Mouse (Mus musculus) NIH3T3 (cell line): ENCODE results near the gene Frem1.

Experiments used
- DNase-seq: peaks from one replicate; pipeline ENCODE4 v3.0.0-alpha.2; 2012; ENCODE audit warnings: low read depth

Gene Frem1

GRCm38 (mm10) chr4:82930079-82930478, 122.1 kb downstream of the Frem1 start:
- no peak for DNase-seq

DNA sequence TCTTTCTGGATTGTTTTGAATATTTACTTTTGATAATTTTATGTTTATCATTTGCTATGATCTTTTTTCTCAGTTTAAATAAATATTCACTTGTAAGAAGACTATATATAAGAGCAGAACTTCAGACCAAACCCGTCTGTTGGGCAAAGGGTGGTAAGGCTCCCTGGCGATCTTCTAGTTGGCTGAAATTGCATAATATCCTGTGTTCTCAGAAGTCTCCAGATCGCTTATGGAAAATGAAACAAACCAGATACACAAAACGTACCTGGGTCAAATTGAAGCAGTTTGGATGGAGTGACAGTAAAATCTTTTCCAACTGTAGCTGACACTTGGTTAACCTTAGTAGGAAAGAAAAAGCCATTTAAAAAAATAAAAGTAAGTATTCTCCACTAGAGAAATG, 130.2 kb downstream of the Frem1 start:
- DNase-seq = no peak

DNA sequence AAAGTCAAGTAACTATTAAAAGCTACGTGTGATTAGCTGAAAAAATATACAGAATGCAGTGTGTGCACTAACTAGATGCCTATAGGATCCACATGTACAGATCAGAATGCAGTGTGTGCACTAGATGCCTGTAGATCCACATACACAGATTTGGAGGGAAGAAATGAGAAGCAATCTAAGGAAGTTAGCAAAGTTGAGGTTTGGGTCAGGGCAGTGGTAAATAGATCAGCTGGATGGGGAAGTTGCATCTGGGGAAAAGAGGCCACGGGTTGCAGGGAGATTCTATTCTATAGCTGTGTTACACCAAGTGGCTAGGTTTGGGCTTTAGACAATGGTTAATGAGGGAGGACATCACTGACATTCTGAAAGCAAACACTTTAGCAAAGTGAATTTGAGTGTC, 133.5 kb downstream of the Frem1 start:
- DNase-seq = no peak

DNA sequence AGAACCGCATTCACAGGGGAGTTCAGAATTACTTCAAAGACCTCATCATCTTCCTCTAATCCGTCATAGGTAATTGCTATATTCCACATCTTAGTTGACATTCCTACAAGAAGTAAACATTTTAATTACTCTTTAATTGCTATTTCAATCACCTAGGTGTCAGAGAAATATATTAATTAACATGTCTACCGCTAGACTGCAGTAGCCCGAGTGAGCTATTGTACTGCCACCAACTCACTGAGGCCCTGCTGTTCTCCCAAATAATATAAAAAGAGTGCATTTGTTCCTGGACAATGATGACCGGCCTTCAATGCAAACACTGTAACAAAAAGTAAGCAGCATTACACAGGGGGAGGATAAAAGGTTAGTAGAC, 135.5 kb downstream of the Frem1 start:
- no peak for DNase-seq

GRCm38 (mm10) chr4:82916003-82916677, 136.0 kb downstream of the Frem1 start:
- DNase-seq = no peak

- DNase-seq = no peak
Measured at GRCm38 (mm10) chr4:82915576-82915975, 136.6 kb downstream of the Frem1 start.

GRCm38 (mm10) chr4:82914601-82915143, 137.5 kb downstream of the Frem1 start:
- no peak for DNase-seq

GRCm38 (mm10) chr4:82895227-82895626, 156.9 kb downstream of the Frem1 start:
- no peak for DNase-seq

GRCm38 (mm10) chr4:82892247-82892646, 159.9 kb downstream of the Frem1 start:
- no peak for DNase-seq

- DNase-seq = no peak
Measured at GRCm38 (mm10) chr4:82891566-82891965, 160.6 kb downstream of the Frem1 start.

- DNase-seq = peak; percentile 32
Measured at GRCm38 (mm10) chr4:82891049-82891448, 161.1 kb downstream of the Frem1 start.

GRCm38 (mm10) chr4:82890585-82890984, 161.6 kb downstream of the Frem1 start:
- no peak for DNase-seq

- DNase-seq = no peak
Measured at GRCm38 (mm10) chr4:82886148-82886547, 166.0 kb downstream of the Frem1 start.

GRCm38 (mm10) chr4:82885535-82885913, 166.6 kb downstream of the Frem1 start:
- peak; percentile 17 for DNase-seq

GRCm38 (mm10) chr4:82884636-82885534, 167.3 kb downstream of the Frem1 start, which contains the start of gene Cer1:
Cer1 (minus strand) TSS chr4:82885148.
- DNase-seq = peak; percentile 47

GRCm38 (mm10) chr4:82882500-82882899, 169.6 kb downstream of the Frem1 start:
- peak; percentile 24 for DNase-seq

DNA sequence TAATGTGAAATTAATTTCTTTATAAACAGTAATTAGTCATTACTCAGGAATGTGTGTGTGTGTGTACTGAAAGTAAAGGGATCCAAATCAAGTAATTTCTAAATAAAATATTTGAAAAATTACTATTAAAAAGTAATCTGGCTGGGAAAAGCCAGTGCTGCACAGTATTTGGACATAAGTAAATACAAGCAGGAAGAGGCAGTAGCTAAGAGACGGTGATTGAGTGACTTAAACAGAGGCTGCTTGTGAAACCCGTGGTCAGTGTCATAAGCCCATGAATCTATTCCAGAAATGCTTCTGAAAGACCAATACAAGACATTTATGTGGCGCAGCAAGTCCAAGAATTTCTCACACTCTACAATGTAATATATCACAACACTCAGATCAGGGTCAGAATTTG, 170.8 kb downstream of the Frem1 start:
- no peak for DNase-seq

DNA sequence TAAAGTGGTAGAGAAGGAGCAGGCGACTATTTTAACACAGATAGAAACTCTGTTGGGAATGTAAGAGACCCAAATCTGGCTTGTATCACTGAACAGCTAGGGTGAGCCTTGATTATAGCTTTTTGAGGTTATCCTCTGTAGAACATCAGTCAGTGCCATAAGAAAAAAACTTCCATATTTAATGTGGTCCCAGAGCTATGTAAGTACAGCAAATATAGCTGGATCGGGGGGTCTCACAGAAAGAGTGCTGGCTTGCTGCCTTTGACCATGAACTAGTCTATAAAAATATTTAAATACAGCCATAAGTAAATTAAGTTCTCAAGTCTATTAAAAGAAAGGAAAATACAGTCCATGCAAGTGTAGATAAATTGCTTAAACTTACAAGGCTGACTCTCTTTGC, 171.9 kb downstream of the Frem1 start:
- no peak for DNase-seq

- no peak for DNase-seq
Measured at GRCm38 (mm10) chr4:82879152-82879551, 173.0 kb downstream of the Frem1 start.

DNA sequence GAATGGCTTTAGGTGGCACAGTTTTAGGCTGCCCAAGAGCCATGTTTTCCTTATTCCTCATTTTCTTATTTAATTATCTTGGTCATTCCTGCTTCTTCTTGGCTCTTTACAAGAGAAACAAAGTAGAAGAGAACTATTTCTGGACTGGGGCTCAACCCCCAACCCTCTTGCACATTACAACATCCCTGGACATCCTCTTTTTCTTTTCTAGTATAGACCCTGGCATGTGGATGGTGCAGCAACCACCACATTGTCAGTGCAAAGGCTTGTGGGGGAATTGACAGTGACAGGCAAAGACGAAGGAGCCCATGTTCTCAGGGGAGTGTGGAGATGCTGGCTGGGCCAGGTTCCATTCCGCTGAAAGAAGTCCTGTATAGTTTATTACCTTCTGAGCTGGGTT, 175.5 kb downstream of the Frem1 start:
- DNase-seq = no peak

DNA sequence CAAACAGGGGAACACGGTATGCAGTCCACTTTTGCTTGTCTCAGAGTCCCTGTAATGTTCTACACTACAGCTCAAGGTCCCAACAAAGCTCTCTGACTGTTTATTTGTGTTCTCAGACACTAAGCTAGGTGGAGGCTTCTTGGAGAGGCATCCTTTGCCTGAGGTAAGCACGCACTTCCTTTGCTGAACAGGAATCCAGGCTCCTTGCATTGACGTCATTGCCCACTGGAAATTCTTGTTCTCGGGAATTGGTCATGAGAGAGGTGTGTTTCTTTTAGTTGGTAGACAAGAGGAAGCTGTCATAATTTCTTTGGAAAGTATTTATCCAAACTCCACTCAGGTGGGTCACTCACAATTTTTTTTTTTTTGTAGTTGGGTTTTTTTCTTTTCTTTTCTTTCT, 176.6 kb downstream of the Frem1 start:
- DNase-seq = no peak

DNA sequence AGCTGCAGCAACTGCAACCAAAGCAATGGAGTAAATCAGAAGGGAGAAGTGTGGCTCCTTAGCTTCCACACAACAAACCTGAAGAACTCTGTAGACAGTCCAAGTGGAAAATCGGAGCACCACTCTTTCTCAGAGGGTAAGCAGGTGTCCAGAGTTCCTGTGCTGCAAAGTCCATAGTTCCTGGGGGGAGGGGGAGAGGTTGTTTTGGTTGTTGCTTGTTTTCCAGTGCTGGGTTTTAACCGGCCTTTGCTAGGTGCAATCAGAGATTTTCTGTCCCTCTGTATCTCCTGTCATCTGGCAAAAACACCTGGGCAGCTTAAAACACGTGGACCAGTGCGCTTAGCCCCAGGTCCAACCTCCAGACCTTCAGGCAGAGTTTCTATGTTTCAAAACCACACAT, 177.3 kb downstream of the Frem1 start:
- DNase-seq = no peak

GRCm38 (mm10) chr4:82872548-82872947, 179.6 kb downstream of the Frem1 start:
- DNase-seq = no peak
